Mouse (Mus musculus) small intestine, adult 2 months (tissue): Measurements from ENCODE around the gene Cemip.

ENCODE experiments used
- CTCF ChIP-seq: fragments of 200-500 bp; IDR thresholded peaks from 2 replicates; pipeline ENCODE4 v1.5.1; 2012; ENCODE audit warnings: low read depth, mild to moderate bottlenecking, control low read depth, inconsistent platforms, low read length, moderate library complexity, mixed read lengths; ENCODE audit not compliant: insufficient replicate concordance, insufficient read length; ENCODE audit errors: extremely low read depth
- POLR2A ChIP-seq: fragments of 200-500 bp; IDR thresholded peaks from 2 replicates; pipeline ENCODE4 v1.6.1; 2012; ENCODE audit warnings: low read depth, mild to moderate bottlenecking, control low read depth, inconsistent platforms, low read length, moderate library complexity

DNA sequence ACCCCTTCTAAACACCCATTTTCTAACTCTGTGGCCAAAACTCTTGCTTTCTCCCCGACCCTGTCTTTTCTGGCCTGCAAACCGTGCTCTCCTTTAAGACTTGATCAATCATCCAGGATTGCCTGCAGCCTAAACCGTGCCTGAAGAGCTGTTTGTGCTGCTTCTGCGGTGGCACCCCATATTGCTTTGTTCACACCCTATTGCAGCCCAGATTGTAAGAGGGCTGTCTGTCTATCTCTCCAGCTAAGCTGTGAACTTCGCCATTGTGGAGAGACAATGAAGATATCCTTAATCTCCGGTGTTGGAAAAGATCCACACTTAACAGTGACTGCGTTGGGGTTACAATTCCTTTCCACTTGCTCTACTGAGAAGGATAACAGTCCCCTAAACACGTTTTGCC, 12.0 kb downstream of the Cemip start:
- TF ChIP-seq CTCF, result no peak
- TF ChIP-seq POLR2A, result no peak
